Mouse (Mus musculus) liver, embryonic 16.5 days (tissue): Measurements from ENCODE around the gene Ddx51. TPM values are rescaled to one million over a fixed set of nuclear protein-coding genes. Genes with fewer than 3 reads are reported as not detected.

Source experiments
- ATAC-seq: fragments of 200-750 bp; cut with Nextera tagmentation; 2 replicates; pipeline ENCODE4 v1.8.0; 2017; ENCODE audit warnings: low read depth, mild to moderate bottlenecking, moderate number of reproducible peaks, moderate library complexity
- H3K27ac ChIP-seq: fragments of 300-500 bp; sonication (generic); 2 replicates; pipeline ENCODE4 v1.5.1; 2014; ENCODE audit warnings: mild to moderate bottlenecking, low read length
- H3K27me3 ChIP-seq: fragments of 300-500 bp; sonication (generic); 2 replicates; pipeline ENCODE4 v1.6.1; 2014; ENCODE audit warnings: low read depth, low read length, mixed read lengths; ENCODE audit not compliant: control insufficient read depth, insufficient read depth
- H3K36me3 ChIP-seq: fragments of 300-500 bp; sonication (generic); 2 replicates; pipeline ENCODE4 v1.6.1; 2014; ENCODE audit warnings: mild to moderate bottlenecking; ENCODE audit not compliant: control insufficient read depth, insufficient read depth
- H3K4me1 ChIP-seq: fragments of 300-500 bp; sonication (generic); 2 replicates; pipeline ENCODE4 v1.6.1; 2014; ENCODE audit warnings: low read depth, low read length, mixed read lengths; ENCODE audit not compliant: control insufficient read depth
- H3K4me2 ChIP-seq: fragments of 300-500 bp; sonication (generic); 2 replicates; pipeline ENCODE4 v1.6.1; 2014; ENCODE audit warnings: low read depth, low read length, mixed read lengths
- H3K4me3 ChIP-seq: fragments of 300-500 bp; sonication (generic); 2 replicates; pipeline ENCODE4 v1.5.1; 2014; ENCODE audit warnings: low read depth, mild to moderate bottlenecking, low read length
- H3K9ac ChIP-seq: fragments of 300-500 bp; sonication (generic); 2 replicates; pipeline ENCODE4 v1.6.1; 2014; ENCODE audit warnings: low read depth, low read length
- H3K9me3 ChIP-seq: fragments of 300-500 bp; sonication (generic); replicated peaks from 2 replicates; pipeline ENCODE4 v1.6.1; 2016; ENCODE audit warnings: low read length; ENCODE audit not compliant: control insufficient read depth
- WGBS: fragments of 180-500 bp; shearing (Covaris S2); extraction: QIAGEN DNeasy Blood & Tissue Kit; methylation state at CpG from one replicate; pipeline ENCODE4 v1.1.7; 2014; ENCODE audit not compliant: insufficient replicate concordance; 5-methylcytosine and 5-hydroxymethylcytosine counted together
- microRNA-seq: library from miRNA; unstranded; fragments of <30 nt; microRNA quantifications from one replicate; pipeline ENCODE4, GENCODE M21; 2016
- polyA plus RNA-seq: library from polyadenylated mRNA; unstranded; fragments of >200 nt; fragmentation: Nextera tagmentation; extraction: Ambion mirVana; gene quantifications from 2 replicates; pipeline ENCODE4 v1.2.1, GENCODE M21; 2015

Ddx51 gene
- polyA plus RNA-seq, 1 experiment from 2014 or later: 7.5 TPM

- WGBS: 37% methylated on average over 1 of the region's 1 CpGs
- Histone ChIP-seq H3K4me3 (no peak overlapping the region), H3K36me3 (peaks cover 77% of the 10 kb centered on the region), H3K4me2 (no peak overlapping the region), H3K9me3 (no peaks in the 10 kb centered on the region), H3K27me3 (no peaks in the 10 kb centered on the region), H3K4me1 (no peaks in the 10 kb centered on the region), H3K27ac (no peak overlapping the region), H3K9ac (no peak overlapping the region)
- no peak for ATAC-seq
These were observed 50.8 kb downstream of the Ddx51 start for GRCm38 (mm10) chr5:110704004-110704403.

DNA sequence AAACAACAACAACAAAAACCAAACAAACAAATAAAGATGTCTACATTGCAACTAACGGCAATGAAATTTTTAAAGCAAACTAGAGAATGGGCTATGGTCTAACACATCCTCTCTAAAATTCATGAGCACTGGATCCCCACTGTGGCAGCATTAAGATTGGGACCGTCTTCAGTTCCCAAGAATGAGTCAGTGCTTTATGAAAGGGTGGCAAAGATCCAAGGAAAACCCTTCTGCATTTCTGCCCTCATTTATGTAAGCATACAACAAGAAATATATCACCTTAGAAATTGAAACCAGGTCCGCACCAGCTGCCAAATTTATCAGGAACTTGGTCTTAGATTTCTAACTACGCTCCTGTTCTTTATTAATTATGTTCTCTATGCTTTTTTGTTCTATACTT, 56.0 kb downstream of the Ddx51 start:
- no peak for ATAC-seq
- no peak overlapping the region for H3K4me3 ChIP-seq
- H3K4me1 ChIP-seq: no peaks in the 10 kb centered on the region
- 89% methylated on average over 4 of the region's 4 CpGs for WGBS
- H3K36me3 ChIP-seq: peaks cover 50% of the 10 kb centered on the region
- no peaks in the 10 kb centered on the region for H3K27me3 ChIP-seq
- H3K9ac ChIP-seq: no peak overlapping the region
- H3K27ac ChIP-seq: no peak overlapping the region
- H3K9me3 ChIP-seq: no peaks in the 10 kb centered on the region
- no peak overlapping the region for H3K4me2 ChIP-seq

Small RNA genes lying within 50 kb of the gene (microRNA-seq; reads per million reads assigned to microRNA genes)
- 1.2 reads per million for gene Mir7026

Other genes starting within 250 kb of the Ddx51 start
- 1.8 and 2.2 TPM in 2 replicates for gene Fbrsl1, start 204.9 kb upstream of the Ddx51 start, polyA plus RNA-seq
- 0.11 and 0.12 TPM in 2 replicates for gene Galnt9, start 109.1 kb upstream of the Ddx51 start, polyA plus RNA-seq
- gene Noc4l, start within 50 bp of the Ddx51 start, polyA plus RNA-seq: 32.7 and 34.3 TPM in 2 replicates
- 21.8 and 25.1 TPM in 2 replicates for gene Ep400, start 117.3 kb downstream of the Ddx51 start, polyA plus RNA-seq
- 24.5 and 24.6 TPM in 2 replicates for gene Pus1, start 127.2 kb downstream of the Ddx51 start, polyA plus RNA-seq
- gene Ulk1, start 156.6 kb downstream of the Ddx51 start, polyA plus RNA-seq: 12.5 and 13.7 TPM in 2 replicates
- gene Hscb, start 186.3 kb downstream of the Ddx51 start, polyA plus RNA-seq: 58.5 and 59.1 TPM in 2 replicates
- 29.3 and 34.2 TPM in 2 replicates for gene Chek2, start 186.5 kb downstream of the Ddx51 start, polyA plus RNA-seq
- 0.74 and 0.85 TPM in 2 replicates for gene Ttc28, start 226.4 kb downstream of the Ddx51 start, polyA plus RNA-seq